Mouse (Mus musculus): Measurements from ENCODE around the gene Cyfip1. TPM values are rescaled to one million over a fixed set of nuclear protein-coding genes. Genes with fewer than 3 reads are reported as not detected.
"Not testable (repeated sequence)": the region's sequence is repeated elsewhere in the genome, so short reads cannot be mapped to it uniquely, and the experiment has no call there.

The Cyfip1 gene
- polyA plus RNA-seq, 1 experiment from 2014 or later, result 49.4 TPM

GRCm38 (mm10) chr7:55909519-55909918 lies 68.0 kb downstream of the Cyfip1 start:
- ATAC-seq (ENCODE audit: low read depth), result no peak
- no peak overlapping the region for H3K4me3 ChIP-seq
- H3K27me3 ChIP-seq, result no peaks in the 10 kb centered on the region
- no peaks in the 10 kb centered on the region for H3K4me1 ChIP-seq (replicated peaks)
- no peak overlapping the region for H3K27ac ChIP-seq (replicated peaks)
- no peak overlapping the region for H3K4me2 ChIP-seq
- peaks cover 78% of the 10 kb centered on the region for H3K36me3 ChIP-seq
- H3K9ac ChIP-seq, result no peak overlapping the region
- 97% methylated on average over 1 of the region's 1 CpGs for WGBS
- H3K9me3 ChIP-seq, result no peaks in the 10 kb centered on the region

- Histone ChIP-seq H3K27me3 (no peaks in the 10 kb centered on the region), H3K4me1 (replicated peaks) (no peaks in the 10 kb centered on the region), H3K36me3 (peaks cover 78% of the 10 kb centered on the region), H3K27ac (replicated peaks) (no peak overlapping the region), H3K4me3 (no peak overlapping the region), H3K9me3 (no peaks in the 10 kb centered on the region), H3K4me2 (no peak overlapping the region), H3K9ac (no peak overlapping the region)
- no peak for ATAC-seq (ENCODE audit: low read depth)
- 83% methylated on average over 2 of the region's 2 CpGs for WGBS
Observed at GRCm38 (mm10) chr7:55910356-55910755, 68.8 kb downstream of the Cyfip1 start.

GRCm38 (mm10) chr7:55911371-55911770 lies 69.8 kb downstream of the Cyfip1 start:
- Histone ChIP-seq H3K4me1 (replicated peaks) (no peaks in the 10 kb centered on the region), H3K36me3 (peaks cover 78% of the 10 kb centered on the region), H3K4me3 (no peak overlapping the region), H3K27me3 (no peaks in the 10 kb centered on the region), H3K9me3 (no peaks in the 10 kb centered on the region), H3K9ac (no peak overlapping the region), H3K4me2 (no peak overlapping the region), H3K27ac (replicated peaks) (no peak overlapping the region)
- whole genome bisulfite sequencing, result 79% methylated on average over 8 of the region's 8 CpGs
- ATAC-seq (ENCODE audit: low read depth), result no peak

GRCm38 (mm10) chr7:55912118-55912517 lies 70.6 kb downstream of the Cyfip1 start:
- no peak overlapping the region for H3K4me2 ChIP-seq
- no peak overlapping the region for H3K4me3 ChIP-seq
- ATAC-seq (ENCODE audit: low read depth), result no peak
- WGBS, result 92% methylated on average over 5 of the region's 5 CpGs
- no peaks in the 10 kb centered on the region for H3K9me3 ChIP-seq
- H3K27me3 ChIP-seq, result no peaks in the 10 kb centered on the region
- no peaks in the 10 kb centered on the region for H3K4me1 ChIP-seq (replicated peaks)
- peaks cover 81% of the 10 kb centered on the region for H3K36me3 ChIP-seq
- H3K9ac ChIP-seq, result no peak overlapping the region
- no peak overlapping the region for H3K27ac ChIP-seq (replicated peaks)

GRCm38 (mm10) chr7:55918365-55918764 lies 76.8 kb downstream of the Cyfip1 start:
- H3K4me2 ChIP-seq; H3K4me1 ChIP-seq (replicated peaks); H3K9me3 ChIP-seq; H3K27me3 ChIP-seq; H3K27ac ChIP-seq (replicated peaks); ATAC-seq (ENCODE audit: low read depth); H3K4me3 ChIP-seq; H3K9ac ChIP-seq: not testable (repeated sequence)
- 96% methylated on average over 11 of the region's 11 CpGs for WGBS
- H3K36me3 ChIP-seq, result peaks cover 94% of the 10 kb centered on the region

- ATAC-seq (ENCODE audit: low read depth), result no peak
- Histone ChIP-seq H3K9ac (no peak overlapping the region), H3K36me3 (peaks cover 74% of the 10 kb centered on the region), H3K4me1 (replicated peaks) (no peaks in the 10 kb centered on the region), H3K4me2 (no peak overlapping the region), H3K27ac (replicated peaks) (no peak overlapping the region), H3K27me3 (no peaks in the 10 kb centered on the region), H3K9me3 (no peaks in the 10 kb centered on the region), H3K4me3 (no peak overlapping the region)
- 91% methylated on average over 4 of the region's 4 CpGs for WGBS
Observed at GRCm38 (mm10) chr7:55927262-55927661, 85.7 kb downstream of the Cyfip1 start.

- Histone ChIP-seq H3K27ac (replicated peaks) (no peak overlapping the region), H3K36me3 (peaks cover 64% of the 10 kb centered on the region)
- 87% methylated on average over 2 of the region's 2 CpGs for WGBS
Observed at GRCm38 (mm10) chr7:55928649-55929048, 87.1 kb downstream of the Cyfip1 start.

GRCm38 (mm10) chr7:55935025-55935424 lies 93.5 kb downstream of the Cyfip1 start:
- H3K9me3 ChIP-seq, result no peaks in the 10 kb centered on the region
- no peaks in the 10 kb centered on the region for H3K27me3 ChIP-seq
- 97% methylated on average over 2 of the region's 2 CpGs for WGBS
- H3K27ac ChIP-seq (replicated peaks), result no peak overlapping the region
- no peak for ATAC-seq (ENCODE audit: low read depth)
- no peak overlapping the region for H3K4me2 ChIP-seq
- no peaks in the 10 kb centered on the region for H3K4me1 ChIP-seq (replicated peaks)
- peaks cover 27% of the 10 kb centered on the region for H3K36me3 ChIP-seq
- no peak overlapping the region for H3K9ac ChIP-seq
- H3K4me3 ChIP-seq, result no peak overlapping the region

More at GRCm38 (mm10) chr7:55928649-55929048, 87.1 kb downstream of the Cyfip1 start:
- no peaks in the 10 kb centered on the region for H3K4me1 ChIP-seq (replicated peaks)
- H3K4me2 ChIP-seq, result no peak overlapping the region
- no peaks in the 10 kb centered on the region for H3K27me3 ChIP-seq
- H3K9me3 ChIP-seq, result no peaks in the 10 kb centered on the region
- ATAC-seq (ENCODE audit: low read depth), result no peak
- no peak overlapping the region for H3K4me3 ChIP-seq
- H3K9ac ChIP-seq, result no peak overlapping the region

GRCm38 (mm10) chr7:55938341-55938740 lies 96.8 kb downstream of the Cyfip1 start:
- no peaks in the 10 kb centered on the region for H3K4me1 ChIP-seq (replicated peaks)
- H3K27ac ChIP-seq (replicated peaks), result no peak overlapping the region
- no peak for ATAC-seq (ENCODE audit: low read depth)
- no peak overlapping the region for H3K4me3 ChIP-seq
- H3K9ac ChIP-seq, result no peak overlapping the region
- H3K4me2 ChIP-seq, result no peak overlapping the region
- WGBS, result 94% methylated on average over 4 of the region's 4 CpGs
- H3K36me3 ChIP-seq, result peaks cover 21% of the 10 kb centered on the region
- H3K27me3 ChIP-seq, result no peaks in the 10 kb centered on the region
- H3K9me3 ChIP-seq, result no peaks in the 10 kb centered on the region

GRCm38 (mm10) chr7:55956054-55956453 lies 114.5 kb downstream of the Cyfip1 start:
- peaks cover 18% of the 10 kb centered on the region for H3K36me3 ChIP-seq
- 96% methylated on average over 2 of the region's 2 CpGs for WGBS
- H3K4me1 ChIP-seq (replicated peaks), result peaks cover 7% of the 10 kb centered on the region
- no peaks in the 10 kb centered on the region for H3K27me3 ChIP-seq
- H3K4me2 ChIP-seq, result no peak overlapping the region
- no peak overlapping the region for H3K27ac ChIP-seq (replicated peaks)
- H3K4me3 ChIP-seq, result no peak overlapping the region
- peaks cover 7% of the 10 kb centered on the region; the same call in 1 of the 2 replicates for H3K9me3 ChIP-seq
- no peak for ATAC-seq (ENCODE audit: low read depth)
- no peak overlapping the region for H3K9ac ChIP-seq

GRCm38 (mm10) chr7:55957178-55957577 lies 115.6 kb downstream of the Cyfip1 start:
- H3K9me3 ChIP-seq, result peaks cover 7% of the 10 kb centered on the region; the same call in 1 of the 2 replicates
- 93% methylated on average over 3 of the region's 3 CpGs for WGBS
- peaks cover 18% of the 10 kb centered on the region for H3K36me3 ChIP-seq
- no peak for ATAC-seq (ENCODE audit: low read depth)
- H3K4me2 ChIP-seq, result no peak overlapping the region
- H3K27ac ChIP-seq (replicated peaks), result no peak overlapping the region
- peaks cover 13% of the 10 kb centered on the region for H3K4me1 ChIP-seq (replicated peaks)
- no peak overlapping the region for H3K9ac ChIP-seq
- H3K27me3 ChIP-seq, result no peaks in the 10 kb centered on the region
- no peak overlapping the region for H3K4me3 ChIP-seq

GRCm38 (mm10) chr7:55957916-55958315 lies 116.4 kb downstream of the Cyfip1 start:
- no peak for ATAC-seq (ENCODE audit: low read depth)
- 94% methylated on average over 4 of the region's 4 CpGs for WGBS
- Histone ChIP-seq H3K9me3 (peaks cover 7% of the 10 kb centered on the region; the same call in 1 of the 2 replicates), H3K27ac (replicated peaks) (no peak overlapping the region), H3K9ac (no peak overlapping the region), H3K27me3 (no peaks in the 10 kb centered on the region), H3K4me1 (replicated peaks) (peaks cover 16% of the 10 kb centered on the region), H3K4me2 (no peak overlapping the region), H3K4me3 (no peak overlapping the region), H3K36me3 (peaks cover 18% of the 10 kb centered on the region)

GRCm38 (mm10) chr7:55959801-55960200 lies 118.3 kb downstream of the Cyfip1 start:
- Histone ChIP-seq H3K4me1 (replicated peaks) (peaks cover 25% of the 10 kb centered on the region), H3K27me3 (no peaks in the 10 kb centered on the region), H3K27ac (replicated peaks) (no peak overlapping the region), H3K9ac (no peak overlapping the region), H3K4me3 (no peak overlapping the region), H3K9me3 (no peaks in the 10 kb centered on the region), H3K4me2 (no peak overlapping the region), H3K36me3 (peaks cover 7% of the 10 kb centered on the region)
- 96% methylated on average over 3 of the region's 3 CpGs for WGBS
- no peak for ATAC-seq (ENCODE audit: low read depth)

All from neural tube, embryonic 13.5 days (tissue).